Mouse (Mus musculus): ENCODE measurements around the gene Noto. TPM values are rescaled to one million over a fixed set of nuclear protein-coding genes. Genes with fewer than 3 reads are reported as not detected.

The Noto gene
- polyA plus RNA-seq, 1 experiment, result not detected

- Histone ChIP-seq H3K4me1 (ENCODE audit: control insufficient read depth, insufficient read depth, insufficient read length) (no peaks in the 10 kb centered on the region), H3K27ac (ENCODE audit: insufficient read depth, low read length) (no peak overlapping the region), H3K27me3 (ENCODE audit: control insufficient read depth, insufficient read depth, low read length) (no peaks in the 10 kb centered on the region), H3K36me3 (ENCODE audit: control insufficient read depth, insufficient read depth, low read length) (peaks cover 42% of the 10 kb centered on the region), H3K4me3 (ENCODE audit: extremely low read depth, insufficient read depth, insufficient read length) (no peak overlapping the region)
- WGBS, result 87% methylated on average over 5 of the region's 5 CpGs
- DNase-seq (ENCODE audit: low read depth in 1 of 2, low spot score in 2 of 2), result no peak
- no peak for TF ChIP-seq POLR2A (IDR thresholded peaks at IDR 0.05; ENCODE audit: low read depth, low read length)
- TF ChIP-seq CTCF (IDR thresholded peaks at IDR 0.05; ENCODE audit: extremely low read depth, insufficient read depth, insufficient read length, insufficient replicate concordance), result no peak
Measured at GRCm38 (mm10) chr6:85469660-85470430, 46.2 kb downstream of the Noto start.

- DNase-seq (ENCODE audit: low read depth in 1 of 2, low spot score in 2 of 2), result no peak
- no peaks in the 10 kb centered on the region for H3K27me3 ChIP-seq (ENCODE audit: control insufficient read depth, insufficient read depth, low read length)
- no peaks in the 10 kb centered on the region for H3K4me1 ChIP-seq (ENCODE audit: control insufficient read depth, insufficient read depth, insufficient read length)
- no peak for TF ChIP-seq CTCF (IDR thresholded peaks at IDR 0.05; ENCODE audit: extremely low read depth, insufficient read depth, insufficient read length, insufficient replicate concordance)
- TF ChIP-seq POLR2A (IDR thresholded peaks at IDR 0.05; ENCODE audit: low read depth, low read length), result no peak
- no peak overlapping the region for H3K27ac ChIP-seq (ENCODE audit: insufficient read depth, low read length)
- 73% methylated on average over 8 of the region's 8 CpGs for WGBS
- no peak overlapping the region for H3K4me3 ChIP-seq (ENCODE audit: extremely low read depth, insufficient read depth, insufficient read length)
- peaks cover 22% of the 10 kb centered on the region for H3K36me3 ChIP-seq (ENCODE audit: control insufficient read depth, insufficient read depth, low read length)
Measured at GRCm38 (mm10) chr6:85471962-85472361, 48.3 kb downstream of the Noto start.

DNA sequence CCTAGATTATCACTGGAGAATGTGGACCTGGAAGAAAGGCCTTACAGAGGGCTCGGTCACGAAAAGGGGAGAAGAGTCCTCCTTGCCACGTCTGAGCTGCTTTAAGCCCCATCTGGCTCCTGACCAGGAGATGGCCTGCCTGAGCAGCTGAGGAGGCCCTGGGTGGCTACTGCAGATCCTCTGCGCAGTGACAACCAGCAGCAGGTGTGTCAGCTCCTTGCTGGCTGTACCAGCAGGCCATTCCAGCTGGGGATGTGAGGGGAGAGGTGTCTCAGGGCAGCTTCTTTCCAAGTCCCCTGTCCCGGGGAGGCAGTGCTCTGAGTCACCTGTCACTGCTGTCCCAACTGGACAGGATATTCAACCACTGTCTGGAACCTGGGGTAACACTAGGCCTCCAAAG, 48.9 kb downstream of the Noto start:
- Histone ChIP-seq H3K27ac (ENCODE audit: insufficient read depth, low read length) (no peak overlapping the region), H3K27me3 (ENCODE audit: control insufficient read depth, insufficient read depth, low read length) (no peaks in the 10 kb centered on the region), H3K4me3 (ENCODE audit: extremely low read depth, insufficient read depth, insufficient read length) (no peak overlapping the region), H3K36me3 (ENCODE audit: control insufficient read depth, insufficient read depth, low read length) (peaks cover 17% of the 10 kb centered on the region), H3K4me1 (ENCODE audit: control insufficient read depth, insufficient read depth, insufficient read length) (no peaks in the 10 kb centered on the region)
- DNase-seq (ENCODE audit: low read depth in 1 of 2, low spot score in 2 of 2), result no peak
- 65% methylated on average over 5 of the region's 5 CpGs for WGBS
- TF ChIP-seq POLR2A (IDR thresholded peaks at IDR 0.05; ENCODE audit: low read depth, low read length), result no peak
- no peak for TF ChIP-seq CTCF (IDR thresholded peaks at IDR 0.05; ENCODE audit: extremely low read depth, insufficient read depth, insufficient read length, insufficient replicate concordance)

GRCm38 (mm10) chr6:85475581-85475980, 51.9 kb downstream of the Noto start:
- no peaks in the 10 kb centered on the region for H3K4me1 ChIP-seq (ENCODE audit: control insufficient read depth, insufficient read depth, insufficient read length)
- WGBS, result 86% methylated on average over 3 of the region's 3 CpGs
- no peak overlapping the region for H3K4me3 ChIP-seq (ENCODE audit: extremely low read depth, insufficient read depth, insufficient read length)
- no peak for TF ChIP-seq POLR2A (IDR thresholded peaks at IDR 0.05; ENCODE audit: low read depth, low read length)
- H3K27ac ChIP-seq (ENCODE audit: insufficient read depth, low read length), result no peak overlapping the region
- no peaks in the 10 kb centered on the region for H3K27me3 ChIP-seq (ENCODE audit: control insufficient read depth, insufficient read depth, low read length)
- DNase-seq (ENCODE audit: low read depth in 1 of 2, low spot score in 2 of 2), result no peak
- no peaks in the 10 kb centered on the region for H3K36me3 ChIP-seq (ENCODE audit: control insufficient read depth, insufficient read depth, low read length)

- Histone ChIP-seq H3K27ac (ENCODE audit: insufficient read depth, low read length) (no peak overlapping the region), H3K4me3 (ENCODE audit: extremely low read depth, insufficient read depth, insufficient read length) (no peak overlapping the region), H3K36me3 (ENCODE audit: control insufficient read depth, insufficient read depth, low read length) (no peaks in the 10 kb centered on the region), H3K4me1 (ENCODE audit: control insufficient read depth, insufficient read depth, insufficient read length) (no peaks in the 10 kb centered on the region), H3K27me3 (ENCODE audit: control insufficient read depth, insufficient read depth, low read length) (no peaks in the 10 kb centered on the region)
- WGBS, result 49% methylated on average over 10 of the region's 10 CpGs
- TF ChIP-seq POLR2A (IDR thresholded peaks at IDR 0.05; ENCODE audit: low read depth, low read length), result no peak
- peak; percentile 27; the same call in 1 of the 2 replicates for TF ChIP-seq CTCF (IDR thresholded peaks at IDR 0.05; ENCODE audit: extremely low read depth, insufficient read depth, insufficient read length, insufficient replicate concordance)
- no peak for DNase-seq (ENCODE audit: low read depth in 1 of 2, low spot score in 2 of 2)
Measured at GRCm38 (mm10) chr6:85477366-85477917, 53.8 kb downstream of the Noto start.

- Histone ChIP-seq H3K4me1 (ENCODE audit: control insufficient read depth, insufficient read depth, insufficient read length) (no peaks in the 10 kb centered on the region), H3K36me3 (ENCODE audit: control insufficient read depth, insufficient read depth, low read length) (no peaks in the 10 kb centered on the region), H3K4me3 (ENCODE audit: extremely low read depth, insufficient read depth, insufficient read length) (no peak overlapping the region), H3K27ac (ENCODE audit: insufficient read depth, low read length) (no peak overlapping the region), H3K27me3 (ENCODE audit: control insufficient read depth, insufficient read depth, low read length) (no peaks in the 10 kb centered on the region; the same call in 1 of the 2 replicates)
- WGBS, result 47% methylated on average over 14 of the region's 14 CpGs
- no peak for TF ChIP-seq POLR2A (IDR thresholded peaks at IDR 0.05; ENCODE audit: low read depth, low read length)
- TF ChIP-seq CTCF (IDR thresholded peaks at IDR 0.05; ENCODE audit: extremely low read depth, insufficient read depth, insufficient read length, insufficient replicate concordance), result no peak
- no peak for DNase-seq (ENCODE audit: low read depth in 1 of 2, low spot score in 2 of 2)
Measured at GRCm38 (mm10) chr6:85478416-85478815, 54.7 kb downstream of the Noto start.

Other genes starting within 250 kb of the Noto start
- not detected in 2 replicates for gene Emx1, start 236.4 kb upstream of the Noto start, polyA plus RNA-seq (2012; rRNA removed)
- 3.5 and 6.2 TPM in 2 replicates for gene Sfxn5, start 90.5 kb upstream of the Noto start, polyA plus RNA-seq (2012; rRNA removed)
- gene Rab11fip5, start 49.3 kb upstream of the Noto start, polyA plus RNA-seq (2012; rRNA removed), result 8.0 and 10.1 TPM in 2 replicates
- gene Smyd5, start 8.1 kb downstream of the Noto start, polyA plus RNA-seq (2012; rRNA removed), result 21.7 and 25.5 TPM in 2 replicates
- gene Cct7, start 27.6 kb downstream of the Noto start, polyA plus RNA-seq (2012; rRNA removed), result 71.3 and 73.5 TPM in 2 replicates
- 13.9 and 16.5 TPM in 2 replicates for gene Pradc1, start 28.1 kb downstream of the Noto start, polyA plus RNA-seq (2012; rRNA removed)
- gene Fbxo41, start 79.1 kb downstream of the Noto start, polyA plus RNA-seq (2012; rRNA removed), result 0.04 TPM in 2 replicates
- gene Egr4, start 89.7 kb downstream of the Noto start, polyA plus RNA-seq (2012; rRNA removed), result 0.04 and 0.18 TPM in 2 replicates
- gene Alms1, start 163.6 kb downstream of the Noto start, polyA plus RNA-seq (2012; rRNA removed), result 0.35 and 0.41 TPM in 2 replicates

All from spleen, adult 2 months (tissue).